Mouse (Mus musculus) embryo, embryonic 10 days (tissue): ENCODE data around the gene Kcnk16.
"Not testable (repeated sequence)": the region's sequence is repeated elsewhere in the genome, so short reads cannot be mapped to it uniquely, and the experiment has no call there.

Experiments used
- DNase-seq: peaks from one replicate; pipeline ENCODE4 v3.0.0-alpha.2; 2015; ENCODE audit warnings: low spot score

Kcnk16 gene

GRCm38 (mm10) chr14:20269082-20269809, at the start of gene Kcnk16:
Gene Kcnk16 (minus strand): TSS chr14:20269199.
- no peak for DNase-seq

- DNase-seq = no peak
Measured at GRCm38 (mm10) chr14:20315137-20315536, 46.1 kb upstream of the Kcnk16 start.

- not testable (repeated sequence) for DNase-seq
Measured at GRCm38 (mm10) chr14:20305085-20305484, 36.1 kb upstream of the Kcnk16 start.

GRCm38 (mm10) chr14:20298131-20298530, 29.1 kb upstream of the Kcnk16 start:
- DNase-seq = no peak

GRCm38 (mm10) chr14:20297616-20298015, 28.6 kb upstream of the Kcnk16 start:
- DNase-seq = no peak

- no peak for DNase-seq
Measured at GRCm38 (mm10) chr14:20294947-20295346, 25.9 kb upstream of the Kcnk16 start.

GRCm38 (mm10) chr14:20294117-20294892, 25.3 kb upstream of the Kcnk16 start, which contains the start of gene Nudt13:
Gene Nudt13 (plus strand): TSS chr14:20294697.
- peak; percentile 98 for DNase-seq

GRCm38 (mm10) chr14:20291391-20291790, 22.4 kb upstream of the Kcnk16 start:
- DNase-seq = no peak

GRCm38 (mm10) chr14:20268421-20268820, 578 bp downstream of the Kcnk16 start:
- no peak for DNase-seq

GRCm38 (mm10) chr14:20262346-20262745, 6.7 kb downstream of the Kcnk16 start:
- DNase-seq = no peak

GRCm38 (mm10) chr14:20258185-20259113, 10.6 kb downstream of the Kcnk16 start:
- peak; percentile 87 for DNase-seq

- DNase-seq = no peak
Measured at GRCm38 (mm10) chr14:20250237-20251171, 18.5 kb downstream of the Kcnk16 start.

GRCm38 (mm10) chr14:20248001-20248400, 21.0 kb downstream of the Kcnk16 start:
- DNase-seq = no peak

GRCm38 (mm10) chr14:20246811-20247266, 22.2 kb downstream of the Kcnk16 start:
- peak; percentile 15 for DNase-seq

- no peak for DNase-seq
Measured at GRCm38 (mm10) chr14:20245861-20246260, 23.1 kb downstream of the Kcnk16 start.

GRCm38 (mm10) chr14:20245318-20245717, 23.7 kb downstream of the Kcnk16 start:
- no peak for DNase-seq

GRCm38 (mm10) chr14:20243158-20243557, 25.8 kb downstream of the Kcnk16 start:
- DNase-seq = no peak

GRCm38 (mm10) chr14:20242454-20242853, 26.5 kb downstream of the Kcnk16 start:
- no peak for DNase-seq

- no peak for DNase-seq
Measured at GRCm38 (mm10) chr14:20234403-20234802, 34.6 kb downstream of the Kcnk16 start.

- no peak for DNase-seq
Measured at GRCm38 (mm10) chr14:20233016-20233980, 35.7 kb downstream of the Kcnk16 start.
